Mouse (Mus musculus) central nervous system, embryonic 14 days (tissue): ENCODE measurements around the gene Slc38a1. TPM values are rescaled to one million over a fixed set of nuclear protein-coding genes. Genes with fewer than 3 reads are reported as not detected.

ENCODE experiments used
- polyA plus RNA-seq: library from polyadenylated mRNA; depleted of rRNA; stranded (reverse); fragments of >200 nt; gene quantifications from 2 replicates; pipeline ENCODE4 v1.2.3, GENCODE M21; 2012; rRNA removed

Gene Slc38a1
- polyA plus RNA-seq, result 87.3 and 98.8 TPM in 2 replicates

DNA sequence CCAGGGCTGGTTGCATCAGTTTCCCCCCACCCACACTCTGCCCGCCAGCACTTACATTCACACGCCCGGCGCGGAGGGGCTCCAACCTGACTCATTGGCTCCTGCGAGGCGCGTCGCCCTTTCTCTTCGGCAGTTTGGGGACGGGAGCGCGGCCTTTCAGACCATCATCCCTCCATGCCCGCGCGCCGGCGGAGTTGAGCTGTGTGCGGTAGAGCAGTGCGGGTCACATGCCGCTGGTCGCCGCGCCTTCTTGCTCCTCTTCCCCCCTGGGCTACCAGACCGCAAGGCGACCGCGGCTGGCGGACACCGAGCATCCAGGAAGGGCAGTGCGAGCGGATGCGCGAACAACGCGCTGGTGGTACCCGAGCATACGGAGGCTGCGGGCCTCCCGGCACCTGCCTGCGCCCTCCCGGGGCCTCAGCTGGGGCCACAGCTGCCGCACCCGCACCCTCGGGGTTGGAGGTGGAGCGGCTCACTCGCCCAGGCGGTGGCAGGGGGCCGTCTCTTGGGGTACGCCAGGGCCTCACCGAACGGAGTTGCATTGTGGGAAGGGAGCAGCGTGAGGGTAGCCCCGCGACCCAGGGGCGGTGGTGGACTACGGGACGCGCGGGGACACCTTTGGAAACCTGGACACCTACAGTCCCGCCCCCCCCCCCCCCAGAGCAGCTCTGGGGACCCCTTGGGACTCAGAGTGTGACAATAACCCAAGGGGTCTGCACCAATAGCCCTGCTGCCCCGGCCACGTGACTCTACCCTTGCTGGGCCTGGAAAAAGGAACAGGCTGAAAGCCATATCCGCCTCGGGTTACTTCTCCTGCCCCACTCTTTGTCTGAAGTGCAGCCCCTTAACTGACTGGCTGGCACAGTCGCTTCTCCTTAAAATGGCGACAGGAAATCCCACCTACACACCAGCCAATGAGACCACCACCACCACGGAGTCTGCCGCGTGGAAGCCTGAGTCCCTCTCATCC lies at the start of gene Slc38a1:
TSS of gene Slc38a1 (minus strand) at position 478 of the 970 bp plus-strand sequence.

Other genes with a start within 250 kb of the Slc38a1 start
- 34.1 and 34.8 TPM in 2 replicates for gene Scaf11, start 182.1 kb downstream of the Slc38a1 start, polyA plus RNA-seq
- gene Slc38a2, start 56.8 kb upstream of the Slc38a1 start, polyA plus RNA-seq, result 112 and 124 TPM in 2 replicates